8 mouse cellular contexts compared by ENCODE assay signal in the genomic region with DNA sequence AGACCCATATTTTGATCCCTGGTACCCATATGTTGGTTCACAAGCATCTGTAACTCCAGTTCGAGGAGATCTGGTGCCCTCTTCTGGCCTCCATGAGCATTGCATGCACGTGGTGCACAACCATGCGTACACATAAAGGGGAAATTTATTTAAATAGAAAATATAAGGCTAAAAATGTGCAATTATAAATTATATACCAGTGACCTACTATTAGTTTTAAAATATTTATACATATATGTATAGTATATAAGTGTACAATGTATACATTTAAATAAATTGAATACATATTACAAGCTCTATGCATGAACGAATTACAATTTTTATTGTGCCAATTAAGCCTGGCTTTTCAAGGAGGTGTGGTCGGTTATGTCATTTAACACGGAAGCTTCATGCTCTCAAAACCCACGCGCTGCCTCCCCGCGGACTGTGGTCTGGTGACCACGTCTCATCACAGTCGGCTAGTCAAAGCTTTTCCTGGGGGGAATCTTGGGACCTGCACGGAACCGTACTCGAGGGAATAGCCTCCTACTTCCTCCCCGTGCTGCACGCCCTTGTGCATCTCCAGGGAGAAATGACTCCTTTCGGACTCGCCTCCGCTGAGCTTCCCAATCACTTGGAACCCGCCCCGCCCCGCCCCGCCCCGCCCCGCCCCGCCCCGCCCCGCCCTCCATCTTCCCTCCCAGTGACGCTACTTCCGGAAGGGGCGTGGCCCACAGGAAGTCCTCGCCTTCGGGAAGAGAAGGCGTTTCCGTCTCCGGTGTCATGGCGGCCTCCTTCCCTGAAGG. TPM values are rescaled to one million over a fixed set of nuclear protein-coding genes. Genes with fewer than 3 reads are reported as not detected.
DNase-seq lines count a peak whose midpoint lies in the region; ATAC-seq lines count a peak whose summit lies in the region.

A gene (plus strand): TSS at position 691 of the 785 bp plus-strand sequence.

- H3K27me3 ChIP-seq in forebrain, embryonic 14.5 days (replicated peaks; ENCODE audit: control insufficient read depth, insufficient read depth, low read length): no peaks in the 10 kb centered on the region
- H3K27me3 ChIP-seq in neural tube, embryonic 15.5 days (replicated peaks): no peaks in the 10 kb centered on the region

- peak within 1 kb of the TSS; percentile 92 for H3K4me2 ChIP-seq in forebrain, embryonic 14.5 days (ENCODE audit: low read length)
- peak within 1 kb of the TSS; percentile 82 for H3K4me2 ChIP-seq in neural tube, embryonic 15.5 days

- peak; percentile 93 for ATAC-seq in forebrain, embryonic 14.5 days
- ATAC-seq in neural tube, embryonic 15.5 days (ENCODE audit: low FRiP score): peak; percentile 94

- H3K36me3 ChIP-seq in forebrain, embryonic 14.5 days (ENCODE audit: control insufficient read depth, insufficient read depth, low read length): peaks cover 14% of the 10 kb centered on the region
- H3K36me3 ChIP-seq in neural tube, embryonic 15.5 days: peaks cover 14% of the 10 kb centered on the region; the same call in 1 of the 2 replicates

- H3K9me3 ChIP-seq in forebrain, embryonic 14.5 days (replicated peaks; ENCODE audit: control insufficient read depth, low read length): peaks cover 2% of the 10 kb centered on the region; the same call in 1 of the 2 replicates
- H3K9me3 ChIP-seq in neural tube, embryonic 15.5 days (replicated peaks): no peaks in the 10 kb centered on the region

- peaks cover 9% of the 10 kb centered on the region for H3K4me1 ChIP-seq in forebrain, embryonic 14.5 days (ENCODE audit: control insufficient read depth, insufficient read depth, low read length)
- H3K4me1 ChIP-seq in neural tube, embryonic 15.5 days: peaks cover 17% of the 10 kb centered on the region

- peak within 1 kb of the TSS; percentile 78 for H3K27ac ChIP-seq in forebrain, embryonic 14.5 days (ENCODE audit: low read depth, low read length)
- H3K27ac ChIP-seq in neural tube, embryonic 15.5 days (replicated peaks): peak within 1 kb of the TSS; percentile 91

- DNase-seq in ES-CJ7 (ENCODE audit: low read depth, low spot score): peak; percentile 93
- peak; percentile 72 for DNase-seq in cerebellum, adult 11 months
- DNase-seq in forebrain, embryonic 14.5 days (ENCODE audit: low spot score): peak; percentile 96
- peak; percentile 83 to 89 for DNase-seq in heart, postnatal 14 days
- peak; percentile 81 for DNase-seq in layer of hippocampus, adult 11-12 months (ENCODE audit: low spot score)
- DNase-seq in lung, adult 18-20 months: peak; percentile 81 to 82
- peak; percentile 90 for DNase-seq in testis, postnatal 14 days (ENCODE audit: low spot score)

- H3K9ac ChIP-seq in forebrain, embryonic 14.5 days (ENCODE audit: low read length): peak within 1 kb of the TSS; percentile 72
- H3K9ac ChIP-seq in neural tube, embryonic 15.5 days (replicated peaks): peak within 1 kb of the TSS; percentile 44

- intact Hi-C loops in heart, postnatal 14 days (cut with DNase I): loop anchor here (1.0 kb wide), 1 partner anchor 55 kb away; no protein-coding TSS in a partner anchor

- peak within 1 kb of the TSS; percentile 95 for H3K4me3 ChIP-seq in forebrain, embryonic 14.5 days (ENCODE audit: low read depth, low read length)
- peak within 1 kb of the TSS; percentile 100 for H3K4me3 ChIP-seq in neural tube, embryonic 15.5 days (replicated peaks)

- under 1% methylated on average over 35 of the region's 38 CpGs for WGBS in forebrain, embryonic 14.5 days
- WGBS in neural tube, embryonic 15.5 days: 1% methylated on average over 35 of the region's 38 CpGs

RNA-seq across cellular contexts. Expression of the gene that starts here (rescaled TPM):
- polyA plus RNA-seq in forebrain, embryonic 14.5 days (2014; fragmentation: Nextera tagmentation; extraction: Ambion mirVana): 24.2 and 24.5 TPM in 2 replicates
- total RNA-seq in heart, postnatal 14 days (2021): 10 to 100 TPM in 1 of 2 experiments, 1 to 10 TPM in 1; 9.8 to 10.2 TPM
- 30.0 and 35.1 TPM in 2 replicates for polyA plus RNA-seq in neural tube, embryonic 15.5 days (2015; fragmentation: Nextera tagmentation; extraction: Ambion mirVana)

Comparison
In these comparisons a context has a peak if more than half of its experiments do, and no peak if none do; other contexts are left out.
1. Peak in every context shown above with its lines: DNase-seq, ATAC-seq, H3K4me3 ChIP-seq and H3K27ac ChIP-seq.